Mouse (Mus musculus): ENCODE data around the gene Tmem94.

DNA sequence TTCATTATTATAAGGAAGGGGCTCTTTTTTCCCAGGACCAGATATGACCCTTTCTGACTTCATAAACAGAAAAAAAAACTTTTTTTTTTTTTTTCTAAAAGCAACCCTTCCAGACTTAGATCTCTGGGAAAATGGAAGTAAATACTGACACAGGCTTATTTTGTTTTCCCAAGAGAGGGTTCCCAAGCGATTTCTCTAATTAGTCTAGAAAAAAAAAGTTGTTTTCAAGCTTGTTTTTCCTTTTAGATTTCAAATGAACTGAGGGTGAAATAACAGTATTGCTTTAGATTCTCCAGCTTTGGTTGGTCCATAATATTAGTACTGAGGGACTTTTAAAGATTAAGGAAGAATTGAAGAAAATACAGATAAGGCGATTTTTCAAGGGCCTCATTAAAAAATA is 535 bp upstream of the Tmem94 start:
- no peak for TF ChIP-seq CTCF (IDR thresholded peaks at IDR 0.05; ENCODE audit: control insufficient read depth, insufficient read depth, insufficient replicate concordance, low read depth, low read length)
- no peak for TF ChIP-seq POLR2A (IDR thresholded peaks at IDR 0.05; ENCODE audit: control insufficient read depth, low read depth, low read length)
